8 mouse cellular contexts compared by ENCODE assay signal in the genomic region with DNA sequence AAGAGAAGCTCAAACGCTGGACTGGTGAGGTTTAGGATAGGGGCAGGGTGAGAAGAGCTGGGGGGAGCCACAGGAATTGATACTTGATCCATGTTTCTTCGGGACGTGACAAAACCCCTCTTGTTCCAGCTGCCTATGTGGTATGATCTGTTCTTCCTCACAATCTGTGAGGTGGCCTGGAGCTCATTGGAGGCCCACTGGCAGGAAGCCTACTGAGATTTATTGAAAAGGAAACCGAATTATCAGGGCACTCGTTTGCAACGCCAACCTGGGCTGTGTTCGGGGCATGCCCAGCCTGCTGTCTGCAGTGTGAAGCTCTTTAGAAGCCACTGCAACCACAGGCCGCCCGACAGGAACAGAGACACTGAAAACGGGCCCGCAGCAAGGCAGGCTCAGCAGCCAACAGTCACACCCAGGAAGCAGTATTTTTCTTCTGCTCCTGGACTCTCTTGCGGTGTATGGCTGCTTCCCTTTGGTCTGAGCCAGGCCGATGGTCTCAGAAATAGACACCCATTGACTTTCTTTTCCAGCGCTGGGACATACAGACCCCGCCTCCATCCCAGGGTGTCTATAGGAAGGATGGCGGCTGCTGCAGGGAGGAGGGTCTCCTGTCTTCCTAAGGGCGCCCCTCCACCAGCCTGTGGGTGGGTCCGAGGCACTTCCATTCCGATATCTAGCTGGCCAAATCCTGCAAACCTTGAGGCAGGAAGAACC. TPM values are rescaled to one million over a fixed set of nuclear protein-coding genes. Genes with fewer than 3 reads are reported as not detected.
A peak's percentile ranks its signal among the peaks of the same experiment; 100 is the strongest.
DNase-seq lines count a peak whose midpoint lies in the region; ATAC-seq and TF ChIP-seq lines count a peak whose summit lies in the region.
"Had no signal": no experiment of that assay in that cellular context is flagged by ENCODE, and none has a peak within 500 bp of the region (broad histone marks: within the 10 kb centered on the region; RNA-seq: fewer than 3 reads in every experiment).

No protein-coding gene starts in this region.

- ATAC-seq in common myeloid progenitor, adult 5-6 weeks (replicated peaks; ENCODE audit: low read depth, poor library complexity, severe bottlenecking), result peak; percentile 42
- peak; percentile 49 for ATAC-seq in heart, postnatal 0 days (ENCODE audit: insufficient read depth, low read depth)
- ATAC-seq in liver, embryonic 13.5 days (ENCODE audit: low read depth), result peak; percentile 50
- peak; percentile 88 for ATAC-seq in neural tube, embryonic 12.5 days (ENCODE audit: low FRiP score, low read depth)

- peak overlapping the region; percentile 91 for H3K27ac ChIP-seq in heart, postnatal 0 days (ENCODE audit: low read depth)
- H3K27ac ChIP-seq in liver, embryonic 13.5 days, result peak overlapping the region; percentile 94
- peak overlapping the region; percentile 91 for H3K27ac ChIP-seq in neural tube, embryonic 12.5 days

- H3K4me1 ChIP-seq in heart, postnatal 0 days (ENCODE audit: control insufficient read depth, insufficient read depth), result peaks cover 19% of the 10 kb centered on the region
- peaks cover 75% of the 10 kb centered on the region for H3K4me1 ChIP-seq in liver, embryonic 13.5 days (replicated peaks)
- peaks cover 25% of the 10 kb centered on the region for H3K4me1 ChIP-seq in neural tube, embryonic 12.5 days

- H3K4me2 ChIP-seq in heart, postnatal 0 days (ENCODE audit: low read depth, low read length), result peak overlapping the region; percentile 93
- peak overlapping the region; percentile 97 for H3K4me2 ChIP-seq in liver, embryonic 13.5 days
- H3K4me2 ChIP-seq in neural tube, embryonic 12.5 days (replicated peaks), result peak overlapping the region; percentile 91

- peaks cover 8% of the 10 kb centered on the region for H3K36me3 ChIP-seq in heart, postnatal 0 days (replicated peaks; ENCODE audit: control insufficient read depth, insufficient read depth, low read length)
- H3K36me3 ChIP-seq in liver, embryonic 13.5 days, result peaks cover 31% of the 10 kb centered on the region
- peaks cover 11% of the 10 kb centered on the region for H3K36me3 ChIP-seq in neural tube, embryonic 12.5 days

- no peak for TF ChIP-seq EP300 in heart, postnatal 0 days (IDR thresholded peaks at IDR 0.05; ENCODE audit: low read depth)

- TF ChIP-seq CTCF in heart, postnatal 0 days (IDR thresholded peaks at IDR 0.05; ENCODE audit: low read depth), result no peak

- H3K9ac ChIP-seq in heart, postnatal 0 days (replicated peaks; ENCODE audit: low read depth, low read length), result peak overlapping the region; percentile 71
- H3K9ac ChIP-seq in liver, embryonic 13.5 days, result peak overlapping the region; percentile 93
- peak overlapping the region; percentile 77 for H3K9ac ChIP-seq in neural tube, embryonic 12.5 days

- H3K4me3 ChIP-seq in heart, postnatal 0 days (ENCODE audit: low read depth, low read length), result peak overlapping the region; percentile 57
- H3K4me3 ChIP-seq in liver, embryonic 13.5 days (replicated peaks), result peak overlapping the region; percentile 95
- H3K4me3 ChIP-seq in neural tube, embryonic 12.5 days, result peak overlapping the region; percentile 61

- H3K9me3 ChIP-seq in heart, postnatal 0 days (replicated peaks; ENCODE audit: control insufficient read depth, low read length), result no peaks in the 10 kb centered on the region
- H3K9me3 ChIP-seq in liver, embryonic 13.5 days (replicated peaks), result no peaks in the 10 kb centered on the region
- H3K9me3 ChIP-seq in neural tube, embryonic 12.5 days, result no peaks in the 10 kb centered on the region

- WGBS in heart, postnatal 0 days, result 4% methylated on average over 19 of the region's 19 CpGs
- WGBS in liver, embryonic 13.5 days (ENCODE audit: insufficient replicate concordance), result 7% methylated on average over 19 of the region's 19 CpGs
- WGBS in neural tube, embryonic 12.5 days, result 12% methylated on average over 19 of the region's 19 CpGs

- no peaks in the 10 kb centered on the region for H3K27me3 ChIP-seq in heart, postnatal 0 days (ENCODE audit: control insufficient read depth, insufficient read depth, low read length)
- H3K27me3 ChIP-seq in liver, embryonic 13.5 days, result no peaks in the 10 kb centered on the region
- no peaks in the 10 kb centered on the region for H3K27me3 ChIP-seq in neural tube, embryonic 12.5 days (replicated peaks)

- peak; percentile 57 to 59 for DNase-seq in spleen, adult 18-20 months
- DNase-seq in spleen, adult 12 weeks (ENCODE audit: low spot score), result no peak
- peak; percentile 35 for DNase-seq in heart, postnatal 0 days (ENCODE audit: low spot score)
- no peak for DNase-seq in liver, embryonic 13.5 days
- DNase-seq in retina, postnatal 1 day, result no peak

RNA-seq across cellular contexts. Expression of a gene that starts 0.6 kb away (rescaled TPM):
- 192 and 193 TPM in 2 replicates for total RNA-seq in common myeloid progenitor, adult 5-6 weeks (2017)
- 36.1 and 56.8 TPM in 2 replicates for total RNA-seq in heart, postnatal 0 days (2014; rRNA removed; ENCODE audit: low replicate concordance)
- 83.6 and 85.0 TPM in 2 replicates for polyA plus RNA-seq in heart, postnatal 0 days (2015; fragmentation: Nextera tagmentation; extraction: Ambion mirVana)
- 407 and 437 TPM in 2 replicates for polyA plus RNA-seq in liver, embryonic 13.5 days (2015; fragmentation: Nextera tagmentation; extraction: Ambion mirVana)
- 168 and 183 TPM in 2 replicates for polyA plus RNA-seq in neural tube, embryonic 12.5 days (2016; fragmentation: Nextera tagmentation; extraction: Ambion mirVana)

RNA-seq across cellular contexts. Expression of a gene that starts 12.1 kb away (rescaled TPM):
- not detected in 2 replicates for total RNA-seq in common myeloid progenitor, adult 5-6 weeks (2017)
- not detected in 2 replicates for total RNA-seq in heart, postnatal 0 days (2014; rRNA removed; ENCODE audit: low replicate concordance)
- not detected in 2 replicates for polyA plus RNA-seq in heart, postnatal 0 days (2015; fragmentation: Nextera tagmentation; extraction: Ambion mirVana)
- not detected in 2 replicates for polyA plus RNA-seq in liver, embryonic 13.5 days (2015; fragmentation: Nextera tagmentation; extraction: Ambion mirVana)
- not detected in 2 replicates for polyA plus RNA-seq in neural tube, embryonic 12.5 days (2016; fragmentation: Nextera tagmentation; extraction: Ambion mirVana)
- total RNA-seq: gastrocnemius, adult 8-10 months had no signal

RNA-seq across cellular contexts. Expression of a gene that starts 22.5 kb away (rescaled TPM):
- 61.6 and 75.3 TPM in 2 replicates for total RNA-seq in common myeloid progenitor, adult 5-6 weeks (2017)
- 103 and 117 TPM in 2 replicates for total RNA-seq in heart, postnatal 0 days (2014; rRNA removed; ENCODE audit: low replicate concordance)
- polyA plus RNA-seq in heart, postnatal 0 days (2015; fragmentation: Nextera tagmentation; extraction: Ambion mirVana), result 41.4 and 44.0 TPM in 2 replicates
- polyA plus RNA-seq in liver, embryonic 13.5 days (2015; fragmentation: Nextera tagmentation; extraction: Ambion mirVana), result 150 TPM in 2 replicates
- 53.8 and 54.4 TPM in 2 replicates for polyA plus RNA-seq in neural tube, embryonic 12.5 days (2016; fragmentation: Nextera tagmentation; extraction: Ambion mirVana)

RNA-seq across cellular contexts. Expression of a gene that starts 22.7 kb away (rescaled TPM):
- 0.27 TPM in 1 of 2 replicates, not detected in the other for total RNA-seq in common myeloid progenitor, adult 5-6 weeks (2017)
- total RNA-seq in heart, postnatal 0 days (2014; rRNA removed; ENCODE audit: low replicate concordance), result 14.5 and 17.6 TPM in 2 replicates
- polyA plus RNA-seq in heart, postnatal 0 days (2015; fragmentation: Nextera tagmentation; extraction: Ambion mirVana), result 13.1 and 16.5 TPM in 2 replicates
- polyA plus RNA-seq in liver, embryonic 13.5 days (2015; fragmentation: Nextera tagmentation; extraction: Ambion mirVana), result 7.8 and 8.8 TPM in 2 replicates
- polyA plus RNA-seq in neural tube, embryonic 12.5 days (2016; fragmentation: Nextera tagmentation; extraction: Ambion mirVana), result 3.4 and 4.0 TPM in 2 replicates

RNA-seq across cellular contexts. Expression of a gene that starts 24.9 kb away (rescaled TPM):
- 5.4 and 6.0 TPM in 2 replicates for total RNA-seq in common myeloid progenitor, adult 5-6 weeks (2017)
- 7.4 and 7.8 TPM in 2 replicates for total RNA-seq in heart, postnatal 0 days (2014; rRNA removed; ENCODE audit: low replicate concordance)
- 9.4 and 9.5 TPM in 2 replicates for polyA plus RNA-seq in heart, postnatal 0 days (2015; fragmentation: Nextera tagmentation; extraction: Ambion mirVana)
- 1.4 and 1.9 TPM in 2 replicates for polyA plus RNA-seq in liver, embryonic 13.5 days (2015; fragmentation: Nextera tagmentation; extraction: Ambion mirVana)
- polyA plus RNA-seq in neural tube, embryonic 12.5 days (2016; fragmentation: Nextera tagmentation; extraction: Ambion mirVana), result 3.1 and 3.2 TPM in 2 replicates

Comparison
In these comparisons a context has a peak if more than half of its experiments do, and no peak if none do; other contexts are left out.
1. DNase-seq: peak in spleen, adult 18-20 months (2 of 2) and heart, postnatal 0 days (single experiment); none in spleen, adult 12 weeks (single experiment), liver, embryonic 13.5 days (single experiment) and retina, postnatal 1 day (single experiment).
2. Peak in every context shown above with its lines, with median percentiles within 50 percentile points of each other: ATAC-seq, H3K27ac ChIP-seq, H3K4me2 ChIP-seq, H3K4me3 ChIP-seq and H3K9ac ChIP-seq.